Mouse (Mus musculus) monocyte, adult 2 months (primary cell): Measurements from ENCODE around the gene Mdh1.

Experiments
- DNase-seq, 2 experiments: peaks; one replicate each; pipeline ENCODE4 v3.0.0; 2022; ENCODE audit warnings: low spot score in 2 of 2, low read depth in 1 of 2

Gene Mdh1

GRCm38 (mm10) chr11:21571700-21572381, at the start of gene Mdh1, which contains the start of gene Wdpcp:
Gene Mdh1, minus strand, starts transcription at chr11:21572367.
Gene Wdpcp, plus strand, starts transcription at chr11:21572235.
- peak; percentile 76 to 83 for DNase-seq

GRCm38 (mm10) chr11:21615915-21616314, 43.7 kb upstream of the Mdh1 start:
- DNase-seq = no peak

- DNase-seq = no peak
Observed at GRCm38 (mm10) chr11:21602497-21602896, 30.3 kb upstream of the Mdh1 start.

- DNase-seq = no peak
Observed at GRCm38 (mm10) chr11:21583286-21583685, 11.1 kb upstream of the Mdh1 start.

- no peak for DNase-seq
Observed at GRCm38 (mm10) chr11:21581472-21581871, 9.3 kb upstream of the Mdh1 start.

- no peak for DNase-seq
Observed at GRCm38 (mm10) chr11:21570973-21571372, 1.2 kb downstream of the Mdh1 start.

- DNase-seq = no peak
Observed at GRCm38 (mm10) chr11:21570109-21570474, 2.1 kb downstream of the Mdh1 start.

GRCm38 (mm10) chr11:21569456-21570108, 2.6 kb downstream of the Mdh1 start:
- no peak for DNase-seq

- no peak for DNase-seq
Observed at GRCm38 (mm10) chr11:21569002-21569401, 3.2 kb downstream of the Mdh1 start.

GRCm38 (mm10) chr11:21567733-21568132, 4.4 kb downstream of the Mdh1 start:
- DNase-seq = no peak

GRCm38 (mm10) chr11:21566934-21567333, 5.2 kb downstream of the Mdh1 start:
- no peak for DNase-seq

- no peak for DNase-seq
Observed at GRCm38 (mm10) chr11:21564681-21565405, 7.3 kb downstream of the Mdh1 start.

- no peak for DNase-seq
Observed at GRCm38 (mm10) chr11:21563617-21564325, 8.4 kb downstream of the Mdh1 start.

- DNase-seq = no peak
Observed at GRCm38 (mm10) chr11:21561347-21561746, 10.8 kb downstream of the Mdh1 start.

- no peak for DNase-seq
Observed at GRCm38 (mm10) chr11:21559727-21560126, 12.4 kb downstream of the Mdh1 start.

- DNase-seq = no peak
Observed at GRCm38 (mm10) chr11:21552049-21552448, 20.1 kb downstream of the Mdh1 start.

GRCm38 (mm10) chr11:21550222-21551173, 21.7 kb downstream of the Mdh1 start:
- no peak for DNase-seq

- no peak for DNase-seq
Observed at GRCm38 (mm10) chr11:21549754-21550153, 22.4 kb downstream of the Mdh1 start.

GRCm38 (mm10) chr11:21549052-21549451, 23.1 kb downstream of the Mdh1 start:
- no peak for DNase-seq

- no peak for DNase-seq
Observed at GRCm38 (mm10) chr11:21547518-21547917, 24.6 kb downstream of the Mdh1 start.
